Mouse (Mus musculus) gastrocnemius, adult 8-10 months (tissue): ENCODE measurements around the gene Gm49361. TPM values are rescaled to one million over a fixed set of nuclear protein-coding genes. Genes with fewer than 3 reads are reported as not detected.
A peak's percentile ranks its signal among the peaks of the same experiment; 100 is the strongest.

ENCODE experiments used
- DNase-seq, 2 experiments: peaks; one replicate each; pipeline ENCODE4 v3.0.0; 2022; ENCODE audit warnings: low spot score in 2 of 2
- total RNA-seq, 4 experiments: library from RNA; stranded (reverse); gene quantifications; 2 replicates each; pipeline ENCODE4 v1.2.4; 2022

Gm49361 gene
- total RNA-seq, 4 experiments from 2014 or later = 0.70 to 1.4 TPM; not detected in 2

GRCm38 (mm10) chr14:57730527-57730926 is 15.4 kb downstream of the Gm49361 start:
- no peak for DNase-seq

- peak in 1 of 2 experiments; percentile 20 for DNase-seq
These were observed 15.9 kb downstream of the Gm49361 start for GRCm38 (mm10) chr14:57729975-57730499.

GRCm38 (mm10) chr14:57729364-57729763 is 16.5 kb downstream of the Gm49361 start:
- DNase-seq = no peak

GRCm38 (mm10) chr14:57726172-57726571 is 19.7 kb downstream of the Gm49361 start:
- DNase-seq = no peak

- DNase-seq = no peak
These were observed 21.4 kb downstream of the Gm49361 start for GRCm38 (mm10) chr14:57724473-57724872.

GRCm38 (mm10) chr14:57718245-57718644 is 27.7 kb downstream of the Gm49361 start:
- no peak for DNase-seq

- DNase-seq = no peak
These were observed 29.2 kb downstream of the Gm49361 start for GRCm38 (mm10) chr14:57716601-57717245.

GRCm38 (mm10) chr14:57712884-57713283 is 33.0 kb downstream of the Gm49361 start:
- no peak for DNase-seq

GRCm38 (mm10) chr14:57711059-57711458 is 34.8 kb downstream of the Gm49361 start:
- no peak for DNase-seq

GRCm38 (mm10) chr14:57709171-57709570 is 36.7 kb downstream of the Gm49361 start:
- no peak for DNase-seq

GRCm38 (mm10) chr14:57708580-57708979 is 37.3 kb downstream of the Gm49361 start:
- DNase-seq = no peak

GRCm38 (mm10) chr14:57707100-57707893 is 38.6 kb downstream of the Gm49361 start:
- no peak for DNase-seq

- no peak for DNase-seq
These were observed 39.2 kb downstream of the Gm49361 start for GRCm38 (mm10) chr14:57706760-57707099.

GRCm38 (mm10) chr14:57705759-57706158 is 40.1 kb downstream of the Gm49361 start:
- DNase-seq = no peak

GRCm38 (mm10) chr14:57705075-57705474 is 40.8 kb downstream of the Gm49361 start:
- DNase-seq = no peak

GRCm38 (mm10) chr14:57701915-57702477 is 43.9 kb downstream of the Gm49361 start:
- DNase-seq = no peak

GRCm38 (mm10) chr14:57699461-57699970 is 46.4 kb downstream of the Gm49361 start:
- DNase-seq = no peak

- no peak for DNase-seq
These were observed 46.9 kb downstream of the Gm49361 start for GRCm38 (mm10) chr14:57699016-57699415.

GRCm38 (mm10) chr14:57696066-57696465 is 49.8 kb downstream of the Gm49361 start:
- DNase-seq = peak in 1 of 2 experiments; percentile 0

GRCm38 (mm10) chr14:57695550-57695949 is 50.4 kb downstream of the Gm49361 start:
- DNase-seq = no peak

GRCm38 (mm10) chr14:57694246-57694645 is 51.7 kb downstream of the Gm49361 start:
- no peak for DNase-seq

GRCm38 (mm10) chr14:57692517-57693130 is 53.3 kb downstream of the Gm49361 start:
- no peak for DNase-seq
